Mouse (Mus musculus) testis, adult 2 months (tissue): ENCODE measurements around the gene Ranbp10.

Source experiments
- CTCF ChIP-seq: fragments of 200-500 bp; IDR thresholded peaks from 2 replicates; pipeline ENCODE4 v1.5.1; 2012; ENCODE audit warnings: low read depth, mild to moderate bottlenecking, inconsistent platforms, low read length, moderate library complexity; ENCODE audit not compliant: control insufficient read depth, insufficient read depth, insufficient replicate concordance
- POLR2A ChIP-seq: fragments of 200-500 bp; IDR thresholded peaks from 2 replicates; pipeline ENCODE4 v1.6.1; 2012; ENCODE audit warnings: low read depth, mild to moderate bottlenecking, inconsistent platforms, low read length, moderate library complexity; ENCODE audit not compliant: control insufficient read depth

DNA sequence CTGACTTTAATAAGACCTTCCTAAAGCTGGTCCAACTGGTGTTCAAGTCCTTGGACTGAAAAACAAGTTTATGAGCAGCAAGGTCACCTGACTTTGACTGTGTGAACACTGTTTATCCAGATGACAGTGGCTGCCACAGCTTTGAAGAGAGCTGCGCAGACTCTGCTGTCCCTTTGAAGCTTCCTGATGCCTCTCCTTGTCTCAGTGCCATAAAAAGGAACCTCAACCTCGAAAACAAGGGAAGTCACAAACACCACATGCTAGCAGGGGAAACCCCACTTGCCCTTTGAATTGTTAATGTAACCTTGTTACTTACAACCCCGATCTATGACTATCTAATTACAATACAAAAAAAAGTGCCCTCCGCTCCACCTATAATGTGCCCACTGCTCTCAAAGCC is 1.6 kb downstream of the Ranbp10 start:
- TF ChIP-seq POLR2A: no peak
- TF ChIP-seq CTCF: no peak
